Mouse (Mus musculus) right cerebral cortex, postnatal 36 days (tissue): ENCODE data around the gene S100a11.

Source experiments
- DNase-seq, 2 experiments: peaks; one replicate each; pipeline ENCODE4 v3.0.0; 2022; ENCODE audit warnings: low spot score in 2 of 2, mixed read lengths in 1 of 2

S100a11 gene

DNA sequence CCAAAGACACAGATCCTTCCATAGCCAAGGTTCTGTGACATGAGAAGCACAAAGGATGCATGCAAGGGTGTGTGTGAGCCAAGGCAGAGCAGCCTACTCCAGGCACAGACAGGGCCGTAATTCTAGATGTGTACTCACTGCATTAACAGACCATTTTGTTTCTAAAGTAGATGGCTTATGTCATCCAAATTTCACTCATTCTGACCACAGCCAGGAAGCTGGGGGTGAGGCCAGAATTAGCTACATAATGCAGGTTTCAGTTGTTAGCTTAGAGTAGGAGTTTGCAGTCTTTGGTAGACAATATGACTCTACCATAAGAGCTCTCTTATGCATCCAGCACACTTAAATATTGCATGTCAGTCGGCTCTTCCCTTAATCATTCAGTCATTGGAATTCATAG, 42.1 kb downstream of the S100a11 start:
- DNase-seq: no peak

DNA sequence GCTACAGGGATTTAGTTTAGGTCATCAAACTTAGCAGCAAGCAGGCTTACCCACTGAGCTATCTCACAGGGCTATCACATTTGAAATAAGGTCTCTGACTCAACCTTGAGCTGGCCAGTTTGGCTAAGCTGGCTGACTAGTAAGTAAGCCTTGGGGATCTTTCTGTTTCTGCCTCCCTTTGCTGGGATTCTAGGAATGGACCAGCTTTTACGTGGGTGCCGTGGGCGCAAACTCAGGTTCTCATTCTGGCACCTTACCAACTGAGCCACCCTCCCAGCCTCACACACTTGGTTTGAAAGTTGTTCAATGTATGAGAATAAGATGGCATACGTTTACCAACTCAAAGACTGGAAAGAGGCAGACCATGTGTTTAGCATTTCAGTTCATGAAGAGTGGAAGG, 42.9 kb downstream of the S100a11 start:
- no peak for DNase-seq

DNA sequence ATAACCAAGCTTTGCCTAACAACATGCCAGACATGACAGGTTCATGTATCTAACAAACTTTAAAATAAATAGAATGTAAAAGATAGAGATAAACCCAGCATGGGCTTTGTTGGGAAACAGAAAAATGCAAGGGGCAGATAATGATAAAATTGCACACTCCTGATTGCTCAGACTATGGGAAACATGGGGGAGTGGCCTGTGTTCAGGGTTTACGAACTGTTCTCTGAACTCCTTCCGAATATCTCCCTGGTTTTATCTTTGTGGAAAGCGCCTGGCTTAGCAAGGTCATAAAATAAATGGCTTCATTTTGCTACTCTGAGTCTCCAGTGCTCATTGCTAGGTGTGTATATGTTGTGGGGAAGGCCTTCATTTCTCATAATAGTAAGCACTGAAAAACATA, 46.6 kb downstream of the S100a11 start:
- no peak for DNase-seq

DNA sequence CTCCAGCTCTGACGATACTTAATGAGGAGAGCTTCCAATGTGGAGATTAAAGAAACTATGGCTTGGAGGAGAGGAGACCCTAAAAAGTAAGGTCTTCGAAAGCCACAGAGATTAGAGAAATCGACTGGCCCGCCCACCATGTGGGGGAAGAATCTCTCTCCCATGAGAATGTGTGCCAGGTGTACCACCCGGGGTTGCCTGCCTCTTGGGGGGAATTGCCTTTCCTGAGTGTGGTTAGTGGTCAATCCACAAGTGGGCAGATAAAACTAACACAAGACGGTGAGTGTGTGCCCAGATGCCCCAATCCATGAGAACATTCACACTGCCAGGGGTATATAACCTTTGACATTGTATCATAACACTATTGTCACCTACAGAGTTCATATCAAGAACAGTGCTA, 47.4 kb downstream of the S100a11 start:
- no peak for DNase-seq

DNA sequence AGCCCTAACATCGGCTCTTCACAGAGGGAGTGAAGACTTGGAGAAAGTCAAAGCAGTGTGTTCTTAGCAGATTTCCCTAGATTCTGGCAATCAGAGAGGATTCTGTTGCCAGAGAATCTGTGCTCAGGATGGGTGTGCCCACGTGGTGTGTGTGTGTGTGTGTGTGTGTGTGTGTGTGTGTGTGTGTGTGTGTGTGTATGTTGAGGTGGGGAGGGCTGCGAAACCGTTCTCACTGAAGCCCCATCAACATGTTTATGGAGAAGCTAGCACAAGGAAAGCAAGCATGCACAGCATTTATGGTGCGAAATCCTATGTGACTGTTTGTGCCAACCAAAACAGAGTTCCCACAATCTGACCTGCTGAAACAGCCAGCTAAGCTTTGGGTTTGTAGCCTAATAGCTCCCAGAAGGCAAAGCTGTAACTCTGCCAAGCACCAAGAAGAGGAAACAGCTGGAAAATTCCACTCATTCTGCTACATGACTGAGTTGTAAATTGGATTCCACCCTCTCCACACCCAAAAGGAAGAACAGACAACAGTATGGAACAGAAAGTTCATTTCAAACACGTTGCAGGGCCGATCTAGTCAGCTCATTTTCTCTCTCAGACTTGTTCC, 48.2 kb downstream of the S100a11 start:
- DNase-seq: peak; percentile 19 to 51

DNA sequence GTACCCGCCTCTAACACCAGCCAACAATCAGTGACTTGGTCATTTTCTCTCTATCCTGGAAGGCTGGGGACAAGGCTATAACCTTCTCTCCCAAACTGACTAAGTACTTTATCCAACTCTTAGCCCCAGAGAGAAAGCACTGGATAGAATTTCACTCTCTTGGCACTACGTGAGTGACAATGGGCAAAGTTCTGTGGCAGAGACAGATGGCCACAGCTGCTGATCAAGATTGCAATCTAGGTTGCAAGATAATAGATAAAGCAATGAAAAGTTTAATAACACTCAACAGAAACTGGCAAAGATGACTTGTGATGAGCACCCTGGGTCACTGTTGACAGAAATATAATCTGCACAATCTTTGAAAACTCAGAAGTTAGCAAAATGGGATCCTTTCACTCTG, 48.8 kb downstream of the S100a11 start:
- DNase-seq: no peak

DNA sequence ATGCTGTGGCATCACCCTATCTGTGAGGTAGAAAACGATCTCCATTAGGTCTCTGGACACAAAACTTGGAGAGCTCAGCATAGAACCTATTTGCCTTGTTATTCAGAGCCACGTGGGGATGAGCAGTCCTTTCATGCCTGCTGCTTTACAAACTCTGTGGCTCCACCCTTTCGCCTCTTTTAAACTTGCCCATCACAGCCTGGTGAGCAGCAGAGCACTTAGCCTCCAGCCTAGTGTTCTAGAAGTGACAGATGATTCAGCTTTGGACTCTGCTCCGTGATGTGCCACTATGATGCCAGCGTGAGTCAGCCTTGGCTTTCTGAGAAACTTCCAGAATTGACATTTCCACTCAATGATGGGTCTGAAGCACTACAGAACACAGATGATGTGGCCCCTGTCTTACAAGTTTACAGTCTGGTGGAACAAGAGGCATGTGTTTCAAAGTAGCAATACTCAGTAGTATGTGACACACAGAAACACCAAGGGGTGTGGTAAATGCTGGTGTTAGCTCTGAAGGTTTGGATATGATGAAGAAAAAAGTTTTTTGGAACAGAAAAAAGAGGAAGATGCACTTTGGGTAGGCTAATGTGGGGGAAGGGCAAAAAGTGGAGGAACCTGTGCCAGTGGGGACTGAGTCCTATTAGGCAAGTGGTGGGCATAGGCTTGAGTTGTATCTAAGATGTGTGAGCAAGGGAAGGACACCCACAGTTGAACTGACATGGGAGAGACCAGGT, 51.9 kb downstream of the S100a11 start:
- no peak for DNase-seq
